Mouse (Mus musculus) cerebellum, adult 2 months (tissue): Measurements from ENCODE around the gene Olfr1282.

Experiments
- CTCF ChIP-seq: fragments of 200-500 bp; IDR thresholded peaks from 2 replicates; pipeline ENCODE4 v1.5.1; 2011; ENCODE audit warnings: low read depth, mild to moderate bottlenecking, control low read depth, low read length, moderate library complexity, borderline replicate concordance; ENCODE audit not compliant: insufficient read depth
- POLR2A ChIP-seq: fragments of 200-500 bp; IDR thresholded peaks from 2 replicates; pipeline ENCODE4 v1.6.1; 2011; ENCODE audit warnings: low read length, control low read depth, borderline replicate concordance; ENCODE audit not compliant: insufficient read depth

DNA sequence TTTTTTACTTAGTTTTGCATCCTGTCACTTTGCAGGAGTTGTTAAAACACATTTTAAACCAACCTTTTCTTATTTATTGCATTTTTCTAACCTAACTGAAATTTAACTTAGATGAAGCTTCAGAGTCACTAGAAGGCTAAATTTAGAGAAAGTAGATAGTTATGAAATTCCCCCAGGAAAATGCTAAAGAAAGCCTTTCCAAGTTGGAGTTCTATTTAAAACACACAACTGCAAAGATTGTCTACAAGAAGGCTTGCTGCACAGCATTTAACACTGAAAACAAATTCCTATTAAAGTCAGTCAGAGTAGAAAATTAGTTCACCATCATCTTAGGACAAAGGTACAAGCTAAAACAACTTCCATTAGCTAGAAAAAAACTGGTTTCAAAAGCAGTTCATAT is 35.5 kb downstream of the Olfr1282 start, which contains the start of gene Olfr1279:
- TF ChIP-seq CTCF (no peak), POLR2A (no peak)
